Mouse (Mus musculus) frontal cortex, postnatal 36 days (tissue): ENCODE results near the gene Fasl.
A peak's percentile ranks its signal among the peaks of the same experiment; 100 is the strongest.

Experiments used
- DNase-seq, 2 experiments: peaks; one replicate each; pipeline ENCODE4 v3.0.0; 2022; ENCODE audit warnings: low spot score in 2 of 2

Gene Fasl

GRCm38 (mm10) chr1:161761556-161761955 lies 26.7 kb downstream of the Fasl start:
- no peak for DNase-seq

DNA sequence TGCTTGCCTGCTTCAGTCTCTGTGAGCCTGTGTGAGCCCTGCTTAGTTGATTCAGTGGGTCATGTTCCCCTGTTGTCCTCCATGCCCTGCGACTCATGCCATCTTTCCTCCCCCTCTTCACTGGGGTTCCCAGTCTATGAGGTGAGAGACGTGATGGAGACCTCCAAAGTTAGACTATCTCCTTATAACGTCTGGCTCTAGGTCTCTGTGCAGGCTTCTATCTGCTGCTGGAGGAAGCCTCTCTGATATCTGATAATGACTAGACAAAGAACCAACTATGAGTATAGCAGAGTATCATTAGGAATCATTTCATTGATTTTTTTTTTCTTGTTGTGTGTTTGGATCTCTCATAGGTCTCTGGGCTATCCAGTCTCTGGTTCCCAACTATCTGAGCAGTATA lies 31.7 kb downstream of the Fasl start:
- no peak for DNase-seq

DNA sequence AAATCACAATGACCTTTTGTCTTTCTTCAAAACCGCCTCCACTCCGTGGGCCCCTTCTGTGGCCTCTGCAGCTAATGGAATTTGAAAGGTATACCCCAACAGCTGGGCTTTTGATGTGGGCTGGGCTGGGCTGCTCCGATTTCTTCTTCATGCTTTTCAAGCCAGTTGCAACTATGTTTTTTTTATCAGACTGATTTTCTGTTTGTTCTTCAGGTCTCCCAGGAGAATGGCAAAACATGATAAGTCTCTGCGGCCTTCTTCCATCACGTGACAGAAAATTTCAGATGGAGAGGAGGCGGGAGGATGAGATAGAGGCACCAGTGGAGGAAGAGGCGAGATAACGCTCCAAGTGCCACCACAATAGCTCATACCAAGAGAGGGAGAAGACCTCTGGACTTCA lies 37.0 kb downstream of the Fasl start:
- no peak for DNase-seq

GRCm38 (mm10) chr1:161750471-161751041 lies 37.7 kb downstream of the Fasl start:
- DNase-seq = no peak

- no peak for DNase-seq
Measured at GRCm38 (mm10) chr1:161748685-161749084, 39.6 kb downstream of the Fasl start.

DNA sequence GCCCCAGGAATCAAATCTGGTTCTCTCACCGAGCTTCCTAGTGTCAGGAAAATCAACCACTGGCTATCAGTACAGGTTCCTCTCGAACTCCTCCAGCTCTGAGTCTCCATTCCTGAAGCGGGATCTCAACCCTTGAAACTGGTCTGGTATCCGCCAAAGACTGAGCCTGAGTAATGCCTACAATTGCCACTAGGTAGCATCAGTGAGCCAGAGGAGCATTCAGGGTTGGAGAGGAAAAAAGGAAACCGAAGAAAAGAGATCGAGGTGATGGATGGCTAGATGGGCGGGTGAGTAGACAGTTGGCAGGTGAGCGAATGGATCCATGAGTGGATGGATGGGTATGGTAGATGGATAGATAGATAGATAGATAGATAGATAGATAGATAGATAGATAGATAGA lies 40.2 kb downstream of the Fasl start:
- DNase-seq = peak; percentile 60 to 62

GRCm38 (mm10) chr1:161746542-161747302 lies 41.6 kb downstream of the Fasl start:
- no peak for DNase-seq

DNA sequence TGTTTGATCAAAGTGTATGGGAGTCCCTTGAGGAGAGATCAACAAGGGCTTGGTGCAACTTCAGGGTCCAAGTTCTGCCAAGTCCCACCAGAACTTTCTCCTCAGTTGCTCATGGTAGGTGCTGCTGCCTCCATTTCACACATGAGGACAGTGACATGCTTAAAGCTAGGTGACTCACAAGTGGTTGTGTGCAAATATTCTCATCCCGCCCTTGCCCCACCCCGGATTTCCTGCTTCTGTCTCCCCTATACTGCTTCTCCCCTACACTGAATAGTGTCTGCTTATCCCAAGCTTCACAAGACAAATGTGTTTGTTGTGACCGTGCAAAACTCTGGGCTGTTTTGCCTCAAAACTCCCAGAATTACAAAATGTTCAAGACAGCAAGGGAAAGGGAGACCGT lies 43.4 kb downstream of the Fasl start:
- DNase-seq = no peak

- DNase-seq = no peak
Measured at GRCm38 (mm10) chr1:161744209-161744608, 44.1 kb downstream of the Fasl start.

- no peak for DNase-seq
Measured at GRCm38 (mm10) chr1:161742481-161743267, 45.6 kb downstream of the Fasl start.

GRCm38 (mm10) chr1:161736848-161737247 lies 51.4 kb downstream of the Fasl start:
- no peak for DNase-seq

GRCm38 (mm10) chr1:161736255-161736654 lies 52.0 kb downstream of the Fasl start:
- no peak for DNase-seq

DNA sequence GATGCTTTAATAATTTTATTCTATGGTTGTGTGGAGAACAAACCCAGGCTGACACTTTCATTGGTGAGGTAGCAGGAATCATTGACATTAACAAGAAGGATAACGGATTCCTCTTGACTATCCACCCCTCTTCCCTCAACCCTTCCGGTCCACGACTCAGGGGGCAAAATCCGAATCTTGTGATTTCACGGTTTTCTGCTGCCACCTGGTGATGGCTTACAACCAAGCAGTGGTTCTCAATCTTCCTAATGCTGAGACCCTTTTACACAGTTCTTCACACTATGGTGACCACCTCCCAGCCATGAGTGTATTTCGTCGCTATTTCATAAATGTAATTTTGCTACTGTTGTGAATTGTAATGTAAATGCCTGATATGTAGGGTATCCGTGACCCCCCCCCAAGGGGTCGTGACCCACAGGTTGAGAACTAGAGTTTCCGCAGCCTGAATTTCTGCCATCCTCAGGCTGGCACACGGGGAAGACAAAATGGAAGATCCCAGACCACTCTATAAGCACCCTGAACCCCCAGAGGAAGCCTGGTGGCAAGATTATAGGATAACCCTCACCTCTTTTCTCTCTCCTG lies 52.7 kb downstream of the Fasl start:
- no peak for DNase-seq

GRCm38 (mm10) chr1:161734741-161735211 lies 53.5 kb downstream of the Fasl start:
- DNase-seq = no peak

DNA sequence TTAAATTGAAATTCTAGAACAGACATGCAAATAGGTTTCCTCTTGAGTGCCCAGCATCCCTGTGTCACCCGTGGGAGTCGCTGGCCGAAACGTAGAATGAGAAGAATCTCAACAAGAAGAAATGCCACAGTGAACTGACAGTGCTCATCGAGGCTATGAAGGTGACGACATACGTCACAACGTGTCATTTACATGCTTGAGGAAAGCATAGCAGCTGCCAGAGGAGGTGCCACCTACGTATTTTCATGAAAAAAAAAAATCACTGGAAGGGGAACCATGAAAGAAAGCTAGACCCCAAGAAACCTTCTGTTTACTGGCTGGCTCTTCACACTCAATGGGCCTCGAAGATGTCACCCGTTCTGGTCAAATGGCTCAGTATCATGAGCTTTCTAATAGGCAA lies 54.0 kb downstream of the Fasl start:
- no peak for DNase-seq
